Mouse (Mus musculus) heart, postnatal 36 days (tissue): ENCODE measurements at regions not wholly inside any gene's neighbourhood (a gene's known extent, or its start where the extent isn't known, plus 50 kb on each side); places are given as distances from the start of the nearest gene placed in this dataset.

Experiments
- DNase-seq, 2 experiments: peaks; one replicate each; pipeline ENCODE4 v3.0.0; 2021 to 2022
- intact Hi-C: fragments of 180-260 bp; cut with DNase I; formaldehyde crosslinking; loops from one replicate; pipeline ENCODE4 v1.15.1; 2025

DNA sequence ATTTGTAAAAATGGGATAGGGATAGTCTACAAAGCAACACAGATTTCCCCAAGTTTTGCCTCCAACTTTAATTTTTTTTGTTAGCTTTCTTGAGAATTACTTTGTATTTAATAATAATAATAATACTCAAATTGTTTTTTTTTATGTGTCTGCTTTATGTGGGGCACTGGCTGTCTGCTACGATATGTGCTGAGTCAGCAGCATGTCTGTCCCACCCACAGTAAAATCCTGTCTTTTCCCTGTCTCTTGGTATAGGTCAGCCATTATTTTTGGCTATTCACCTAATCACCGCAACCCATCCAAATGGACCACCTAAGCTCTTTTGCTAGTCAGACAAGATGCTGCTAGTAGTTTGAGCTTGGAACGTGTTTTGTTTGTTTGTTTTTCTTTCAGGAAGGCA is 473.0 kb downstream of the Hs3st4 start:
- intact Hi-C loops = no loop called here
- no peak for DNase-seq

DNA sequence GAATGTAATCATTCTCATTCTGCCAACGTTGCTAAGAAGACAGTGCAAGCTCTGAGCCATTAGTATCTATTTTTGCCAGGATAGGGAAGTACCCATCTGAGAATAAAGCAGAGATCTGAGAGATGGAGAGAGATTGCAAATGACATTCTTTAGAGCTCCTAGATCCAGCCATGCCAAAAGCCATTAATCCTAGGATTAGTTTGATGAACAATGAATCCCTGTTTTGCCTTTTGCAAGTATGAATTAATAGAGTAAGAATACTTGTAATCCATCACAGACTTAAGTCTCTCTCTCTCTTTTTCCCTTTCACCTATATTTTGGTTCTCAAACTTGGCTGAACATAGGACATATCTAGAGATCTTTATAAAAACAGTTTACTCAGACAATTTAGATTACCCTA is 504.7 kb downstream of the Hs3st4 start:
- intact Hi-C loops = no loop called here

DNA sequence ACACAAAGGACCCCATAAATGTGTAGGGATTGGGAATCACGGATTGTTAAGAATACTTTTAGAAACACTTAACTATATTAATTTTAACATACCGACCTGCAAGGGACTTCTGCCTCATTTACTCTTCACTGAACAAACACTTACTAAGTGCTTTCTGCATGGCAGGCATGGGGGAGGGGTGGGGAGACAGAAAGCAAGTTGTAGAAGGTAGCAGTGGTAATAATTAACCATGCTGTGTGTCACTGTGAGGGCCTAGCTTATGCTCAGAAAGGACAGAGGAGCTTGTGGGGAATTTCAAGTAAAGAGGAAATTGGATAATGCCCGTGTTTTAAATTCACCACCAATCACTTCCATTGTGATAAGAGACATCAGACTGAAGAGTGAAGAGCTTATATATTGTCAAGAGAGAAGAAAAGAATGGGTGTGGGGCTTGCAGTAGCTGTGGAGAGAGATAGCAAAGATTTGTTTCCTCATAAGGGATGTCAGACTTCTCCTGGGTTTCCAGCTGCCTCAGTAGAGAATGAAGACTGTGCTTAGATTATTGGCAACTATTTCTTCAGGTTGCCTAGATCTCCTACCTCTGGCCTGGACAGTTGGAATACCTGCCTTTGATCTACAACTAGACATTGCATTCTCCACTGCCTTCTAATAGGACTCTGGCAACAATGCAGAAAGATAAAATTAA is 508.6 kb downstream of the Hs3st4 start:
- intact Hi-C loops = no loop called here
- no peak for DNase-seq

More for the DNA sequence above, 504.7 kb downstream of the Hs3st4 start:
- no peak for DNase-seq

DNA sequence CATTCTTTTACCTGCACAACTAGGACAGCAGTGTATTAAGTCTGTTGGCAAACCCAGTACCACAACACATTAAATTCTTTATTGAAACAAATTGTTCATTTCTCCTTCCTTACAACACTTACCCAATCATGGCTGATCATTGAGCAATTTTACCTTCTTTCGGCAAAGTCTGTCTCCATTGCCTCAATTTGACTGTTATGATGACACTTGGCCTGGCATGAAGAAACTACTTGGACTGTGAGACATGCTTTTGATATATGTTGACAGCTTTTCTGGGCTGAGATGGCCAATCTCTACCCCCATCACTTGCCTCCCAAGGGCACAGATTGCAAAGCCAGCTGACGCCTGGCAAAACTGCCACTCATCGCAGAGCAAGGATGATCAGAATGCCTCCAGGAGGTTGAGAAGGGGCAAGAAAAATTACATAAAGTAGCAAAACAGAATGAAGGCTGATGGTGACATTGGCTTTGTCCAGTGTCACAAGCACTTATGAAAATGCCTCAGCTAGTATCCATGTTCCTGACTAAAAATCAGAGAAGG is 509.3 kb downstream of the Hs3st4 start:
- DNase-seq = no peak
- intact Hi-C loops = no loop called here

DNA sequence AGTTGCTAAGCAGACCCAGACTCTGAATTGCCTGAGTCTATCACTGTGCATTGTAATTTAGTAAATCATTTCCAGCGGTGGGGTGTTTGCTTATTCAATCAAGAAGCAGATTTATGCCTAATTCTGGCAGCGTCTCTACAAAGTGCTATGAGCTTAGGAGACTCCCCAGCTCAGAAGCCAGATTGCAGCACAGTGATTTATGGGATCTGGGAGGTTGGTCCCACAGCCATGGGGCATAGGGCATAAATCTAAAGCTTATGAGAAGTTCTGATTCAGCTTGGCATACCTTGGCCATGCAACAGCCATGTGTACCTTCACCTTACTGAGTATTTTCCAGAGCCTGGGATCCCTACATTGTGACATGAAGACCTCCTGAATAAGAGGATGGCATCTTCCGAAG is 518.0 kb downstream of the Hs3st4 start:
- DNase-seq = no peak
- intact Hi-C loops = no loop called here

DNA sequence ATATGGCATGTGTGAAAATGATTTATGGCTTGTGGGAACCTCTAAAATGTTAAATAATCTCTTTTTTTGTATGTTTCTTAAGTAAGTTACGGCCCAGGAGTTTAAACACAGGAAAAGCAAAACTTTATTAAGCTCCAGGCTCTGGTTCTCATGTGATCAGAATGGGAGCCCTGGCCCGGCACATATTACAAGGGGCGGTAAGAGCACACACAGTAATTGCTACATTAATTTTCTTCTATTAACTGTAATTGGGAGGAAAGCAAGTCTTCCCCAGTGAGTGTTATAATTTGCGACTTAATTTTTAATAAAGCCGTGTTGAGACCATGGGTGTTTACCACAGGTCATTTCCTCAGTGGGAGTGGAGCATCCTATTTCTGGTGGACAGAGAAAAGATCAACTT is 520.1 kb downstream of the Hs3st4 start:
- intact Hi-C loops = no loop called here

DNA sequence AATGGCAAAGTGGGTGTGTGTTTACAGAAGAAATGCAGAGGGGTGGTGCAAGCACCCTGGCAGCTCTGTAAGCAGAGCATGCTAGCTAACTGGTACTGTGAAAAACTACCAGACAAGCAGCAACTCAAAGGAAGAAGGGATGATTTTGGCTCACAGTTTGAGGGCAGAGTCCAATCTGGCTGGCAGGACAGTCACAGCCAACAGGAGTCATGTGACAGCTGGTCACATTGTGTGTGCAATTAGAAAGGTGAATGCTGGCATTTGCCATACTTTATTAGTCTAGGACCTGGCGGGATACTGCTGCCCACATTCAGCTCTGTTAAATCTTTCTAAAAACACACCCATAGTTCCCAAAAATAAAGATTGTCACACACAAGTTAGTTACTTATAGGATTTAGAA is 566.4 kb downstream of the Hs3st4 start:
- intact Hi-C loops = no loop called here
- DNase-seq = no peak

More for the DNA sequence above, 520.1 kb downstream of the Hs3st4 start:
- DNase-seq = no peak

DNA sequence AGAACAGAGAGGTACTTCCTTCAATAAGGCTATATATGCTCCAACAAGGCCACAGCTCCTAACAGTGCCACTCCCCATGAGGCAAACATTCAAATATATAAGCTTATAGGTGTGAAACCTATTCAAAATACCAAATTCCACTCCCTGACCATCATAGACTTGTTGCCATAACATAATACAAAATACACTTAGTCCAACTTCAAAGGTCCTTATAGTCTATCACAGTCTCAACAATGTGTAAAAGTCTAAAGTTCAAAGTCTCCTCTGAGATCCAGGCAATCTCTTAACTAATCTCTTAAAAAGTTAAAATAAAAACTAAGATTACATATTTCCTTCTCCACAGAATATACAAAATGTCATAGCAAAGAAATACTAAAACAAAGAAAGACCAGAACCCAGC is 574.5 kb downstream of the Hs3st4 start:
- intact Hi-C loops = no loop called here
- DNase-seq = no peak

DNA sequence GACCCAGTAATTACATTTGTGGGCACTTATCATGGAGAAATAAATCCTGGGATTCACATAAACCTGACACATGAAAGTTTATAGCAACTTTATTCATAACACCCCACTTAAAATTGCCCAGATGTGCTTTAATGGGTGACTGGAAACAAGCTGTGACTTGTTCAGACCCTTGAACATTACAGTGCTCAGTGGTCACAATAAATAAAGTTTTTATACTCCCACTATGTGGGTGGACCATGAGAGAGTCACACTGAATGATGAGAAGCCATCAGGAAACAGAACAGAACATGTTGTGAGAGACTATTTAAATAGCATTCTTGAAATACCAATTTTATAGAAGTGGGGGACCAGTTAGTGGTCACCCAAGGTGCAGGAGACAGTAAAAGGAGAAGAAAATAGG is 588.1 kb downstream of the Hs3st4 start:
- intact Hi-C loops = no loop called here
- no peak for DNase-seq

DNA sequence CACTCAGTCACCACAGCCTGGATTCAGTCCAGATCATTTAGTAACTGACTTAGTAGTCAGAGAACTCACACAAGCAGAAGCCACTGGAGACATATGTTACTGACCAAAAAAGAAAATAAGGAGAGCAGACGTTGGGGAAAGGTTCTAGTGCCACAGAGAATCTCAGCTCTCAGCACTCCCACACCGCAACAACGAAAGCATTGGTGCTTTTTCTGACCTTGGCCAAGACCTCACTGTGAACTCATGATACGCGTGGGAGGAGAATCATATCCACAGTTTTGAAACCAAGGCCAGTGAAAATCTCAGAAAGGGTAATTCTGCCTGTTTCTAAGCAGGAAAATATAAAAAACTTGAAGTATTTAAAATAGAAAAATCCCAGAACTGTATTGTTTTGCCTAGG is 591.0 kb downstream of the Hs3st4 start:
- intact Hi-C loops = no loop called here
- DNase-seq = no peak

DNA sequence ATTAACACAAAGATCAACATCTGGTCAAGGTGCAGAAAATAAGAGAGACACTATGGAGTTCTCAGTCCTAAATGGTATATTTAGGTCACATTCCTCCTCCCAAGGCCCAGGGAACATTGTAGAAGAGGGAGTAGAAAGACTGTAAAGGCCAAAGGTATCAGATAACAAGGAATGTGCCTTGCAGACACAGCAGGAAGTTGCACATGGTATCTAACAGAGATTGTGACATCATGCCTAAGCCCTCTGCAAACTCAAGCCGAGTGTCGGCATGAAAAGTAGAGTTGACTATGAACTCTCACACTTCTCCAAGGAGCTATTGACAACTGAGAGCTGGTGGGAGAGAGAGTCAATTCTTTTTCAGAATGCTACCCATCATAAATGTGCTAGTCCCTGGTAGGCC is 598.7 kb downstream of the Hs3st4 start:
- intact Hi-C loops = no loop called here
- no peak for DNase-seq

DNA sequence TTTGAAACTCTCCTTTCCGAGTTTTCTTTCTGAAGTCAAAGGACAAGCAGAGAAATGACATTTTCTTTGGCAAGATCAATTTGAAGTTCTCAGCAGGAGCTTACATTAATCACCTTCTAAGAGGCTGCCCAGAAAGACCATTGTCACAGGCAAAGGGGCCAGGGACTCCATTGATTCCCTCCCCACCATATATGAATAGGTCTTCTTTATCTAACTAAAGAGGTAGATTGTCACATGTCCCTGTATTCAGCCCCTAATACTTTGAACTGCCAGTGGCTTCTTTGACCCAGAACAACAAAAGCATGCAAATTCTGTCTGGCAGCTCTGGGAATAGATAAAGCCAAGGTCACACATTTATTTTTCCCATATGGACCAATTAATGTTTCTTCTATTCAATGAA is 602.6 kb downstream of the Hs3st4 start:
- no peak for DNase-seq
- intact Hi-C loops = no loop called here

DNA sequence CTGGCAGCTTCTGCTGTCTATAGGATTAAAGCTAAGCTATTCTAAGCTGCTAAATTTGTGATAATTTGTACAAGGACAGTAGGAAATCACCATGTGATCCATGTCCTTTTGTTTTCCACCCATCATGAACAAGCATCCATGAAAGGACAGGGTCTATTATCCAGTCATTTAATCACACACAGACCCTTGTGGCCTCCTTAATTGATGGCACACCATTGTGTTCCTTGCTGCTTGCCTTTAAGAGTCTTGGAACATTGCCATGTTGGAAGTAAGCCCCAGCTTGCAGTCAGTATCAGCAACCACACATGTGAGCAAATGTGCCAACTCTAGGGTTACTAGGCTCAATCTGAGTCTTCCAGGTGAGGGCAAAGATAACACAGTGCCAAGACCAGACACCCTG is 608.7 kb downstream of the Hs3st4 start:
- no peak for DNase-seq
- intact Hi-C loops = no loop called here

DNA sequence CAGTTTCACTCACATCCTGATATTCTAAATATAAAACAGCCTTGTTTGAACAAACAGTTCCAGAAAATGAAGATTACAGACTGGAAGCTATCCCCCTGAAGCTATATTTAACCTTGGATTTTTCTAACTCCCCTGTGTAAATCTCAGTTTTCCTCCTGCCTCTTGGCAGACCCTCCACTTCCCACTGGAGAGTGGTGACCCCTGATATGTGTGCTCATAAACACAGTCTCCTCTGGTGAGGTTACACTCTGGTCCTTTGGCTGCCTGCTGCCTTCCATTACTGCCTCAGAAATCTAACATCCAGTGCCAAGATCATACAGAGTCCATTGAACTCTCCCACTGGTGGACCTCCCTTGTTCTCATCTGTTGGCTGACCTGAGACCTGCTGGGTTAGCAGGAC is 610.8 kb downstream of the Hs3st4 start:
- DNase-seq = no peak
- intact Hi-C loops = no loop called here

DNA sequence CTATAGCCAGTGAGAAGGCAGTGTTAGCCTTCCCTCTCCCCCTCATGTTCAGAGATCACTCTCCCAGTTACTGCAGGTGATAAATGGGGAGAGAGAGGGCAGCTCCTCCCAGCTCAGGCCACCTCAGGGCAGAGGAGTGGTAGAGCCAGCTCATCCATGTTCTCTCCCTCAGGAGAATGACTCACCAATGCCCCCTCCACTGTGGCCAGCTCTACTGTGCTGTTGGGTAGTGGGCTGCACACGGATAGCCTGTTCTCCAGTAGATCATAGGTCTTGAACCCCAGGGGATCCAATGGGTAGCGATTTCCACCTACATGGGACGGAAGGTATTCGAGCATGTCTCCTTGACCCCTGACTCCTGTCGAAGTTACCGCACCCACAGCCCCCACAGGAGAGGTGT is 618.1 kb downstream of the Hs3st4 start:
- intact Hi-C loops = no loop called here
- no peak for DNase-seq

DNA sequence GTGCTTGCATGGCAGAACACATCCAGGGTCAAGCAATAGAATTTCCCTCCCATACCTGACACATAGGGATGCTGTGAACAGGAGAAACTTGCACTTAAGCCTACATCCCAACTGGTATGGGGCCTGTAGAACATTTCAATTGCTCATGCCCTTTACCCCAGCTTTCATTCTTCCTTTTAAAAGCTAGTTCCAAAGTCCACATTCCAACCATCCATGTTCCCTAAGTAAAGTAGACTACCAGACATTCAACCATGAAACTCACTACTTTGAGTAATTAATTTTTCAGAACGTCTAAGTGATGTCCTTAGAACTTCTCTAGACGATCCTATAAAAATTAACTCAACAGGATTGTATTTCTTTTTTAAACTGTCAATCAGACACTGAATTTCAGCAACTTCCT is 621.9 kb downstream of the Hs3st4 start:
- intact Hi-C loops = no loop called here
- DNase-seq = no peak

DNA sequence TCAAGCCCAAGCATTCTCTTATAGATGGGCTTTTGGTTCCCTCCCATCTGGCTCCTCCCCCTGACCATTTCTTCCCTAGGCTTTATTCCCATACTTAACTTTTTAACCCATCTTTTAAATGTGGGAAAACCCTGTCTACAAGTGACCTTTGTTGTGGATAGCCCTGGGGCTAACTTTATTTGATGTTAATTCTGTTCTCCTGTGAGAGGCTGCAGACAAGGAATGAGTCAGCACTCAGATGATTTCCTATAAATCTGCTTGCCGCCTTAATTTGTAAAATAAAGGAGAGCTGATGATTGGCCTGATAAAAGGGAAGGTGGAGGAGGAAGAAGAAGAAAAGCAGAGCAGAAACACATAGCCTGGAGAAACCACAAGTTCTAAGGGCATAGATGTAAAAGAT is 623.3 kb downstream of the Hs3st4 start:
- no peak for DNase-seq
- intact Hi-C loops = no loop called here

DNA sequence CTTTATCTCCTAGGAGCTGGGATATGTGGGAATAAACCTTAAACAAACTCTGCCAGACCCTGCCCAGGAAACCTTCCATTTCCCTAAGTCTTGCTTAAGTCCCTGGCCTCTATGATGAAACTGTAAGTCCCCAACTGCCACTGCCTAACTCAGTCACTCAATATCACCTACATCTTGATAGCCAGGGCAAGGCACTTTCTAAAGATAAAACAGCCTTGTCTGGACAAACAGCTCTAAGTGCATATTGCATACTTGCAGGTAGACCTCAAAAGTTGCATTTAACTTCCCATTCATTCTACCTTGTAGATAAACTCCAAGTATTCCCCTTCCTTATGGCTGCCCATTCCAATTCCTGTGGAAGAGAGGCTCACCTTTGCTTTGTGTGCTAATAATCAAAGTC is 624.4 kb downstream of the Hs3st4 start:
- DNase-seq = no peak
- intact Hi-C loops = no loop called here

DNA sequence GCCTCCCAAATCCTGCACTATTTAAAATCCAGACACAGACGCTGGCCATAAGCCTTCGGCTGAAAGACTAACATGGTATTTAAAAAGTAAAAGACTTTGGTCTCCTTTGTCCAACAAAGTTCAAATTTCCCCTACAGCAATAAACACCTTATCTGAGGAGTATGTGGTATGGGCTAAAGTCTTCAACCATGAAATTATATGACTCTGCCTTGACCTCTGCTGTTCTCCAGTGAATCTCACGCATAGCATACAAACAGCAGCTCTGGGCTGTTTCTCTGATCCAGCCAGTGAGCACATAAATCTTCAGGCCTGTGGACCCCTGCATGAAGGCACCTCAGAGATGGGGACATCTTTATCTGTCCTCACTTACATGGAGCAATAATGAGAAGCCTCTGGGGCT is 627.8 kb downstream of the Hs3st4 start:
- intact Hi-C loops = no loop called here

DNA sequence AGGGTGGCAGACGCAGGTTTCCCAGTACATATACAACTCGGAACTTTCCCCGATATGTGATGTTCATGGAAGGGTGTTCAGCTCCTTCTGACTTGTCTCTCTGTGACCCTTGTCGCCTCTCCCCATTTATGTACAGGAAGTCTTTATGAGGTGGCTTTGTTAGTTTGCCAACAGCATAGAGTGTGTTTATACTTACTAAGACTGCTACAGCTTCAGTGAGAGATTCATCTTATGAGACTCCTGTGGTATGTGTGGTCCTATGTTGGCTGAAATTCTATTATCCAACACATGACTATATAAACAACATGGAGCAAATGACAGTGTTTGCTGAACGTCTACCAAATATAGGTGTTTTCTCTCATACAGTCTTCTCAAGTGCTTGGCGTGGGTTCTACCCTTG is 664.5 kb downstream of the Hs3st4 start:
- intact Hi-C loops = no loop called here
- DNase-seq = no peak

More for the DNA sequence above, 627.8 kb downstream of the Hs3st4 start:
- DNase-seq = no peak

DNA sequence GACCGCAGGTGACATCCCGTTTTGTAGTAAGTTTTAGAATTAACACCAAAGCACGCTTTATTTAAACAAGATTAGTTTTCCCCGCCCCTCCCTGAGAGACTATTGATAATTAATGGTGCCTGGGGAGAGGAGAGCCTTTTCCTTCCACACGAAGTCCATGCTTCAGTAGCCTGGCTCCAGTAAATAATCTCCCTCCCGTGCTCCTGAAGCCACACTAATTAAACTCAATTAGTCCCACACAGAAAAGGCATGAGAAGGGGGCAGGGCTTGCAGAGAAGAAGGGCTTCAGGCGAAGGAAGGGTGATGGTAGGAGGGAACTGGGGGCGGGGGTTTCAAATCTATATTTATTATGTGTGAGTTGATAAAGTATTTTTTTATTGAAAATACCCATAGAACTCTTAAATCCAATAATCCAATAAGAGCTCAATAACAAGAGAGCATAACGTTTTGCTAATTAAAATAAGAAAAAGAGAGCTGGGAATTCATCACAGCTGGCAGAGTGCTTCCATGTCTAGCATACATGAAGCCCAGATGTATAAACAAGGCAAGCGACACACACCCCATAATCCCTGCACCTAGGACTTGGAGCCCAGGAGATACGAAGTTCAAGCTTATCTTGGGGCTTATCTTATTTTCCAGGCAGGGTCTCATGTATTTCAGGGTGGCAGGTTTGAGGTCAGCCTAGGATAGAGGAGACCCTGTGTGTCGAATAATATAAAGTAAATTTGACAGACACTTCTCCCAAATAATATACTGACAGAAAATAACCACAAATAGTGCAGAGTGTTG is 684.7 kb downstream of the Hs3st4 start:
- intact Hi-C loops = no loop called here
- DNase-seq = no peak

DNA sequence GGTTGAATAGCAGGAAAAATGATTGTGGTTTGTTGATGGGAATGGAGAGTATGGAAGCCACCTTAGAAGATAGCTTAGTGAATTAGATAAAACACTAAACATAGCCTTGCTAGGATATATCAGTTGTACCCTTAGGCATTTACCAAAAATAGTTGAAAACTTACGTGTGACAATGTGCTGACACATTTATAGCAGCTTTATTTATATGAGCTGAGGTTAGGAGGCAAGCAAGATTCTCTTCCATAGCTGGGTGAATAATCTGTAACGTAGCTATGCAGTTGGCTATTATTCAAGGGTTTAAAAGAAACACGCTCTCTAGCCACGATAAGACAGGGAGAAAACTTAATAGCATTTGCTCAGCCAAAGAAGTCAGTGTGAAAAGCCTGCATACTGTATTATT is 685.4 kb downstream of the Hs3st4 start:
- intact Hi-C loops = no loop called here
- no peak for DNase-seq
